Mouse (Mus musculus) monocyte, adult 2 months (primary cell): ENCODE results near the gene Naa25.

Source experiments
- DNase-seq, 2 experiments: peaks; one replicate each; pipeline ENCODE4 v3.0.0; 2022; ENCODE audit warnings: low spot score in 2 of 2, low read depth in 1 of 2

The Naa25 gene

DNA sequence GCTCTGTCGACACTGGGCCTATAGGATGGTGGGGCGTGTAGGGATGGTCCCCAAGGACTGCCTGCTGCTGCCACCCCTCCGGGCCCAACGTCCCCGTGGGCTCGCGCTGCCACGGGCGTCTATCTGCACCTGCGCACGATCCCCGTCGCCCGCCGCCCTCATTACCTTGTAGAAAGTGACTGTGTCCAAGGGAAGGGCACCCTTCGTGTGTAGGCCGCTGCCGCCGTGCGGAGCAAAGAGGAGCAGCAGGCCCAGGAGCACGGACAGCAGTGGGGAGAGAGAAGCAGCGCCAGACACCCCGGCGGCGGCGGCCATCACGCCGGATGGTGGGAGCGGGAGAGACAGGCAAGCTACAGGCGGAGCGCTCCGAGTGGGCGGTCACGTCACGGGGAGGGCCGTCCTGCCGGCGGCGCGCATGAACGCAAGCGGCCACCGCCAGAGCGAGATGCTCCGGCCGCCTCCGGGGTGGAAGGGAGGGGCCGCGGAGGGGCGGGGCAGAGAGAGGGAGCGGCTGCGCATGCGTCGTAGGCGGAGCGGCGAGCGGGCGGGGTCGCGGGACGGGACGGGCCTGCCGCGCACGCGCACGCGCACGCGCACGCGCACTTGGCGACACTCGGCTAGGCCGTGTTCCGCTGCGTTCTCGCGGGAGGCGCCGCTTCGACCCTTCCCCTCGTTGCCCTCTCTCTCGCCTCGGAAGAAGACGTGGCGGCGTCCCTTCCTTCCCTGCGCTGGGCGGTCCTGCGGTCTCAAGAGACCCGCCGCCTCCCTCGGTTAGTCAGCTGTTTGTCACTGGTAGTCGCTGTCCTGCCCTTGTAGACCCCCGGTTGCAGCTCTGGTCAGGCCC lies 54.5 kb downstream of the Naa25 start, which contains the start of gene Erp29:
Erp29 (minus strand) TSS at position 481 of the 844 bp plus-strand sequence.
- DNase-seq, result peak; percentile 93 to 99

DNA sequence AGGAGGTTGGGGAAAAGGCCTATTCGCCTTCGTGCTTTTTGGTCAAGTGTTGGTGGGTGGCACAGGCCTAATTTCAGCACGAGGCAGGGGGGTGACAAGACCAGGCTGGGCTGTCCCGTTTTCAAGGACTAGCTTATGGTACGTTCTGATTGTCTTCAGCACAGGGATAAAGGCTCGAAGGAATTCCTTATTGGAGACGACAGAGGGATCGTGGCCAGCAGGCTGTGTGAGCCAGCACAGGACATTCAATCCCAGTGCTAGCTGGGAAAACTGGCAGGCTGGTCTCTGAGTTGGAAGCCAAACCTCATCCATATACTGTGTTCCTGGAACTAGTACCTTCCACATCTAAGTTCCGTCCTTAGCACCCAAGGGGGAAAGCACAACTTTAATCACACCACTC lies 55.2 kb downstream of the Naa25 start:
- no peak for DNase-seq

DNA sequence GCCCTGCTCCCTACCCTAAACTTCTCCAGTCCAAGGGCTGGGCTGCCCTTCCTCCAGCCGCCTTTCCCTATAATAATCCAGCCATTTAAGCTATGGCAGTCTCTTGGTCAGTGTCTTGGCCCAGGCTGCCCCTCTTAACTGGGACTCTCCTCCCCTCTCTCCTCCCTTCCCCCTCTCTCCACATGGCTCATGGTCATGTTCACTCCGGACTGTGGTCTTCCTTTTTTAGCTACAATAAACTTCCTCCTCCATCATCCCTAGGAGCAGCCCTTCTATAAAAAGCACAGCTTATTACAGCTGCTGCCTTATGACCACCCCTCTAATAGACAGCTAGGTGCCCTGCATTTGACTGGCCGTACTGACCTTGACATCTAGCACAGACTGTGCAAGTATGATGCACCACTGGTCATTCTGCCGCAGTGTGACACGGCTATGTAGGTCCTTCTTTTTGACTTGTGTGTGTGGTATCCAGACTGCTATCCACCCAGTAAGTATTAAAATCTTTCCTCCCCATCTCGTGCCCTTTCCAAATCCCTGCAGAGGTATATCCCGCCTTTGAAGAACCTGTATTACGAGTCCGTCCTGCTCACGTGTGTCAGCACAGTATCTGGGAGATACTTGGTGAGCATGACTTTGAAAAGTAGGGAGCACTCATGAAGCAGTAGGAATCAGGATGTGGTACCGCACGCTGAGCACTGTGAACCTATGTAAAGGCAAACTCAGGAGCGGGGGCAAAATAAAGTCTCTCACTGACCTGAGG lies 56.2 kb downstream of the Naa25 start:
- no peak for DNase-seq

DNA sequence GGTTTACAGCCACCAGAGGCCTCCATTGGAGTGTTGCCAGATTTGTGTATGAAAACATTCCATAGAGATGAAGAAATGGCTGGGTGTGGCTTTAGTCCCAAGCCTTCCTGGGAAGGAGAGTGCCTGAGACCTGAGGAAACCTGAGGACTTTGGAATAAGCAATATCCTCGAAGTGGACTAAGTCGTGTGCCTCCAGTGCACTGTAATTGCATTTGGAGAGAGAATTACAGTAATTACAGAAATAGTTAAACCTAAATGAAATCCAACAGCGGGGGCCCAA lies 56.7 kb downstream of the Naa25 start:
- DNase-seq, result no peak

DNA sequence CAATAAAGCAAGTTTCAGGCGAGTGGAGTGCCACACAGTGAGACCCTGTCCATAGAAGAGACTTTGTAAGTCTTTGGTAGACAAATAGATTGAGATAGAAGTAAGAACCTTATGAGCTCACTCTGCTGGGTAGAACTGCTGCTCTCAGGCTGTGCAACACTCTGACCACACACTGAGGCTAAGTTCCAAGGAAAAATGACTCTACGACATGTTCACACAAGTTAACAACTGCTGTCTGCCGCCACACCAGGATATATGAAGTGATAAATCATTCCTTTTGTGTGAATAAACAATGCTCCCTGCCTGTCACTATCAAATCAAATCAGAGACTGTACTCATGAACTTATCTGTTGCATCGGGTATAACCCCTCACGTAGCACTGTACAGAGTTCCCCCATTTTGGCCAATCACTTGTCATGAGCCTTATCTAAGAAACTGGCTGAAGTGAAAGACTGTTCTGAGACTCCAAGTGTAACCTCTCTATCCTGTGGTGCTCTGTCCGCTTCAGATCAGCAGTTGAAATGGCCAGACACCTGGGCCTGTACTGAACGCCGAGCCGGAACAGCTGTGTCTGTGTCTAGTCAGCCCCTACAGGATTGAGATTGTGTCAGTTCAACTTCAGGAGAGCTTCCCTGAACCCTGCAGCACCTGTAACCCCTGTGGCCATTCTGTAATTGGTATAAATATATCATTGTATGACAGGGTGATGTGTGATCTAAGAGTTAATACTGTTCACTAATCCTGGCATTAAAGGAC lies 58.0 kb downstream of the Naa25 start:
- no peak for DNase-seq

DNA sequence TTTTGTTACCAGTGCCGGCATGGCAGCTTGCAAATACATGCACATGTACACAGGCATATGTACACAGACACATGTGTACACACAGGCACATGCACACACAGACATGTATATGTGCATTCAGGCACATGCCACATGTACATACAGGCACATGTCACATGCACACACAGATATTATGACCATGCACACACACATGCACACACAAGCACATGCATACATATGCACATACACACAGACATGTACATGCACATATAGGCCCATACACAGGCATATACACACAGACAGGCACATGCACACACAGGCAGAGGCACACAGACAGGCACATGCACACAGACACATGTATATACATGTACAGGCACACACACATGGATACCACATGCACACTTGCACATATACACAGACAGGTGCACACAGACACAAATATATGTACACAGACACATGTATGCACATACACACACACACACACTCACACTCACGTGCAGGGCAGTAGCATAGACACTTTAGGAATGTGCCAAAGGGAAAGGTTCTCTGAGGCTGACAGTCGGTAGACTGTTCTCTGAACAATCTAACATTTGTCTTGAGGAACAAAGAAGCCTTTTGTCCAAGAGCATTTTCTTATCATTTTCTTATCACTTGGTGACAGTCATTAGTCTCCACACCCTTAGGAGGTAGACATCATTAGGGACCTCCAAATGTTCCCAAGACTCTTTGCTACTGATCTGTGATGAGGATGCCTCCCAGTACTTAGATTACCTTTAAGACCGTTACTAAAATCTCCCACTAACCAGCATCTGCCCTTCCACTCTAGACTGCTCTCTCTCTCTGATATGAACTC lies 63.8 kb downstream of the Naa25 start:
- no peak for DNase-seq

DNA sequence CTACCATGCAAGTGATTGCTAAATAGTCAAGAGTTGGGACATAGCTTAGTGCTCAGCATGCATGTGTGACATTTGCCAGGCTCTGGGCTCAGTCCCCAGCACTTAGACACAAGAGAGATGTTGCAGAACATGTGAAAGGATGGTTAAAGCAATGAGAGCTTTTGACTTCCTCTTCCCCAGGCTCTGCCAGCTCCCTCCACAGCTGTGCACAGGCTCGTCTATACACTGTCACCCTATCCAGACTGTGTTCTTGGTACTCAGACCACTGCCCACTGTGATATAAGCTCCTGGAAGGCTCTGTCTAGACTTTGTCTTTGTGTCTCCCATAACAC lies 64.4 kb downstream of the Naa25 start:
- no peak for DNase-seq

DNA sequence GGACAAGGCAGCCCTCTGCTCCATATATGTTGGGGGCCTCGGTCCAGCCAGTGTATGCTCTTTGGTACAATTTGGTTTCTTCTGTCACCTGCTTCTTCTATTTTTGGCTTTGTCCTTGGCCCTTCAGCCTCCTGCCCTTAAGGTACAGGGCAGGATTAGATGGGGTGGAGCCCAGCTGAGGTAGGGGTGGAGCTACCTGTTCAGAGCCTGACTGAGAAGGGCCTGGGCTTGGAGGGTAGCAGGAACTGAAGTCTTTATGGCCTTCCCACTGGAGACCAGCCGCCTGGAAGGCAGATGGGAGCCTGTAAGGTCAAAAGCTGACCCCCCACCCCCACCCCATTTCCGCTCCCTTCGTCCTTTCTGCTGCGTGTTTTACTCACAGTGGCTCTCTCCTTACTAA lies 65.2 kb downstream of the Naa25 start:
- DNase-seq, result no peak

DNA sequence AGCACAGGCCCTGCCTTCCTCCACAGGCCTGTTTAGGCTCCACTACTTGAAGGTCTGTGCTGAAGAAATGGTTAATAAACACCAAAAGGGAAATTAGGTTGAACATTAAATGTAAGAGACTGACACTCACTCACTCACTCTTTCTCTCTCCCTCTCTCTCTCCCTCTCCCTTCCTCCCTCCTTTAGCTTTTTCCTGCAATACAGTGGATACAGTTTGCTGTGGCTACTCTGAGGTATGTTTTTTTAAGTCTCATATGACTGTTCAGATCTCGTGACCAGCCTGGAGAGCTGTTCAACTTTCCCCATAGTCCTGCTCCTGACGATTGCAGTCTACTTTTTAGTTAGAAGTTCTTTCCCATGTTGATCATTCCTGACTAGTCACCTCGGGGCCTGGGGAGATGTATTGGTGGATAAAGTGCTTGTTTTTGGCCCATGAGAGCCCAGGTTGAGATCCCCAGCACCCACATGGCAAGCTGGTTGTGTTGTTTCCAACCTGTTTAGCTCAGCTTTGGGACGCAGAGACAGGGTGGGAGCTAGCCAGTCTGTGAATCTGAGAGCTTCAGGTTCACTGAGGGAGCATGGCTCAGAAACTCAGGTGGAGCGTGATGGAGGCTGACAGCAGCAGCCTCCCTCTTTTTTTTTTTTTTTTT lies 66.0 kb downstream of the Naa25 start:
- no peak for DNase-seq

DNA sequence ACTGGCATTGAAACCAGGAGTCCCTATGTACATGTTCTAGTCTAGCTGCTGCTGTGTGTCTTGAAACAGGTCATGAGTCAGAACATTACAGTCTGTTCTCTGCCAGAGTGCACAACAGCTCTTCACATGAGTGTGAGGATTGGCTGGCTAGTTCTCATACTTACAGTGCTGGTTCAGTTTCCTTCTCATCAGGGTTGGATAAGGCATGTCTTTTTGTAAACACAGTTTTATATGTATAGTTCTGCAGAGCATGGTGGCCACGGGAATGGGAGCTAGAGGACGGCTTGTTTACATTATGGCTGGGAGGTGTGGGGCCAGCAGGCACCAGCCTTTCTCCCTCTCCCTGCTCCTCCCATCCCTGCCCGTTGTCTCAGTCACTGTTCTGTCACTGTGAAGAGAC lies 71.8 kb downstream of the Naa25 start:
- no peak for DNase-seq

DNA sequence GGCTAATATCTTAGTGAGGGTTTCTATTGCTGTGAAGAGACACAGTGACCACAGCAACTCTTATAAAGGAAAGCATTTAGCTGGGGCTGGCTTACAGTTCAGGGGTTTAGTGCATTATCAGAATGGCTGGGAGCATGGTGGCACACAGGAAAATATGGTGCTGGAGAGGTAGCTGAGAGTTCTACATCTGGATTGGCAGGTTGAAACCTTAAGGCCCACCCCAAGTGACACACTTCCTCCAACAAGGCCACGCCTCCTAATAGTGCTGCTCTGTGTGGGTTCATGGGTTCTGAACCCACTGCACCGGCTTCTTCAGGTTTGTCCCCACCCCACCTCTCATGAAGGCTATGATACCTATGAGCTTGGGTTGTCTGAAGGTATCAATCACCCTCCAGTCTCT lies 74.7 kb downstream of the Naa25 start:
- no peak for DNase-seq

DNA sequence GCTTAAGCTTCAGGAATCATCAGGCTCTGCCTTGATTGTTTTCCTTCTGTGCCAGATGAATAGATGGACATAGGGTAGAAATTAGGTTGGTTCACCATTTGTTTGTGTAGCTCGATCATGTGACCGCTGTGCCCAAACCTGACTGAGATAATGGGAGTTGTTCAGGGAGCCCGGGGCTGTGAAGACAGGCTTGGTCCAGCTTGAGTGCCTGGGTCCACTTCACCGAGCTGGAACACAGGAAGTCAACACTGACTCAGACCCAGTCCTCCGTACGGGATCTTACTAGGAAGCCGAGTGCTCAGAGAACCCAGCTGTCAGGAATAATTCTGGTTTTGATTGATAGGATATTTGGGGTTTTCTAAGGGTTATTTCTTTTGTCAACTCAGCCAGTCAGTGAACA lies 76.9 kb downstream of the Naa25 start:
- no peak for DNase-seq

DNA sequence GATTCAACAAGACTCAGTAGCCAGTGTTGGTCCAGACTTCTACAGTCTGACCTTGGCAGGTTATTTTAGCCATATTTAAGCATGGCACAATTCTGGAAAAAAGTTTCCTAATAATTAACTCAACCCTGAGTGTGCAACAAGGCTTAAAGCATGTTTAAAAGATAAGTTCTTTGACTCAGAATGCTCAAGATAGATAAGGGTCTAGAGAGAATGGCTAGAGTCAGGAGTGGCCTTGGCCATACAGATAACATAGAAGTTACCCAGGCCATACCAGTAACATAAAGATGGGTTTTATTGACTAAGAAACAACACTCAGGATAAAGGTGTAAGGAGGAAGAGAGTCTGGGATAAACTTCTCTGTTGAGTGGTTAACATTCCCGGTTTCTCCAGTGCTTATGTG lies 78.3 kb downstream of the Naa25 start:
- no peak for DNase-seq

DNA sequence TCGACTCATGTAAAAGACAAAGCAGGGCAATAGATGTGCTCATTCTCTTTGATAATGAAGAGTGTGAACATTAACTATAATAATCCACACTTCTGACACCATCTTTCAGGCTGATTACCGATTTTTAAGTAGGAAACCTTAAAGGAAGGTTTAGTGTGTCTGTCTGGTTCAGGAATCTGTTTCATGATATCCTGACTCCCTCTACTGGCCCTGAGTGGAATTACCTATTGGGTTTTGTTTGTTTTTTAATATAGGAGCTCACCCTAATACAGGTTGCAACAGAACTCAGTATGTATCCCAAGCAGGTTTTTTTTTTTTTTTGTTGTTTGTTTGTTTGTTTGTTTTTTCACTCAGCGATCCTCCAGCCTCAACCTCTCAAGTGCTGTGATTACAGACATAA lies 79.9 kb downstream of the Naa25 start:
- no peak for DNase-seq

DNA sequence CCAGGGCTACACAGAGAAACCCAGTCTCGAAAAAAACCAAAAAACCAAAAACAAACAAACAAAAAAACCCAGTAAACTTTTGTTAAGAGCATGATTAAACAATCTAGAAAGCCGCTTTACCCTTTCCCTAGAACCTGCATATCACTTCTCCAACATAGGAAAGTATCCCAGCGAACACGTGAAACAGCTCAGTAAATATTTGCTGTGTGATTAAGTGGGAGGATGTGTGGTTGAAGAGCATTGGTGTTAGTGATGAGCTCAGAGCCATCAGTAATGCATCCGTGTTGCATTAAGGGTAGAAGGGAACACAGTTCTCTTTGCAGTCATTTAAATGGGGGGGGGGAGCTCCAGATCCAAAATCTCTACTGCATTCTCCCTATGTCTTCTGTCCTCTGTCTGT lies 87.1 kb downstream of the Naa25 start:
- DNase-seq, result no peak

DNA sequence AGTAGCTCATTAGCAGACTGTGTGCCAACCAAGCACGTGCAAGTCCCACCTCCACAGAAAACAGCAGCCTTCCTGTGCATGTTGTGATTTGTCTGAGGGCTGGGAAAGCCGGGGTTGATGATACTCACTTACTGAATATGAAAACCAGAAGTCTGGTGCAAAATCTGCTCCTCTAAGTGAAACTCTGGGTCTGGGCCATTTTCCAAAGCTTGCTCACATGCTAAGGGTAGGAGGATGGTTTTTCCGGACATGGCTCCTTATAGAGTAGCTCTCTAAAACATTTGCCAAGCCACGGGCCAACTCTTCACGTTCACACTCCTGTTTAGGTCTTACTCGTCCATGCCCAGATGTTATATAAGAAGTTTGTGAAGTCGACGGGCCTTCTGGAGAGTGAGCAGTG lies 95.6 kb downstream of the Naa25 start:
- no peak for DNase-seq
